Mouse (Mus musculus): Measurements from ENCODE around the gene Scfd2.

The Scfd2 gene

DNA sequence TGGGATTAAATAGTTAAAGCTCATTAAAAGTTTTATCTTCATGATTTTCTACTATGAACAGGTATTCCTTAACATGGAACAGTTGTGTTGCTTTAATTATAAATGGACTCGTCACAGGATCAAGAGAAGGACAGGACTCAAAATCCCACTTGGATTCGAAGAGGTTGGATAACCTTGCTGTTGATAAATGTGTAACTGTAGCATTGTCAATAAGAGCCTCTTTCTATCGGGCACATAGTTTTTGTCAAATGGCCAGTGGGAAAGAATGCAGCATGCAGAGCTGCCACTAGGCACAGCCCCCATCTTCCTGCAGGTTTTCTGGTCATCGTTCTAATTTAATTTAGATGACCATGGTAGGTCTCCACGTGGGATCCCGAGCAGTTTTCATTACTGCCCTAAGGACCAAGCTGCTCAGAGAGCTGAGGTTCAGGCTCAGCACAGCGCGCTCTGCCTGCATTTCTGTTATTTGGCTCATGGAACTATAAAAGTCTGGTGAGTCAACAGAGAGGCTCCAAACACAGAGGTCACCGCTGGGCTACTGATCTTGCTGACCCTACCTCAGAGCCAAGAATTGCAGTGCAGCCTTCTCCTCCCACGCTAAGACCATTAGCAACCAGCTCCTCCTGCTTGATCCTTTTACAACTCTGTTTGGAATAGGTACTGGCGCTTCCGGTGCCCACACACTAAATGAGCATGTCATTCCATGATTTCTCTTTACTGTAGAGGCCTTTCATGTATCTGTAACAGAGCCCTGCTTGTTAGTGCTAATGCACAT, 215.9 kb downstream of the Scfd2 start:
- TF ChIP-seq GATA4 (IDR thresholded peaks at IDR 0.05; ENCODE audit: insufficient replicate concordance, low read length) = no peak

DNA sequence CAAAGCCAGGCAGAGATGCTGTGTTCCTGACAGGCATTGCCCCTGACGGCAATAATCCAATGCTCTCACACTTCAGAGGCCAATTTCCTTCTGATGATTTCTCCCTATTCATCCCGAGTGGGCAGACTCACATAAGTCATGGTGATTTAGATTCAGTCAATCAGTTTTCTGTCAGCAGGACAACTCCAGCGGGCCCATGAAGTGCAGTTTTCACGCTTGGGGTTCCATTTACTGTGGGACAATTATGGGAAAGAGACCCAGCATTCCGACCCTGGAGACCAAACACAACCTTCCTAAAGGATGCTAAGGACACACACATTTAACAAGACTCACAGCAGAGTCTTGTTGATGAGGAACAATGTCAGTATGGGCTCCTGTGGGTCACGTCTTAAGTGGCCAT, 217.1 kb downstream of the Scfd2 start:
- no peak for TF ChIP-seq GATA4 (IDR thresholded peaks at IDR 0.05; ENCODE audit: insufficient replicate concordance, low read length)

DNA sequence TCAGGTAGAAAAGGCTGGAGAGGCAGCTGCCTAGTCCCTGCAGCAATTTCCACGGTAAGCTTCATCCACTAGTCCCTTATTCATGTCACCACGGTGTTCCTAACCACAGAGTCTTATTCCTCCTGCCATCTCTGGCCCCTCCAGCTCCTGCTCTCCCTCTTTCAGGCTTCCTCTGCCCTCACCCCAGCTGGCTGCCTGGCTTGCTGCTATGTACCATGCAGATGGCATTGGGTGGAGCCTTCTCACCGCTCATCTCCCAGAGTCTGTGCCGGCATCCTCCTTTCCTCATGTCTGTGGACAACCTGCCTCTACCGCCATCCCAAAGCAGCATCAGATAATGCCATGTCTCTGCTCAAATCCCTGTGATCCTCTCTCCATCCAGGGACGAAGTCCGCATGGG, 218.0 kb downstream of the Scfd2 start:
- no peak for TF ChIP-seq GATA4 (IDR thresholded peaks at IDR 0.05; ENCODE audit: insufficient replicate concordance, low read length)

DNA sequence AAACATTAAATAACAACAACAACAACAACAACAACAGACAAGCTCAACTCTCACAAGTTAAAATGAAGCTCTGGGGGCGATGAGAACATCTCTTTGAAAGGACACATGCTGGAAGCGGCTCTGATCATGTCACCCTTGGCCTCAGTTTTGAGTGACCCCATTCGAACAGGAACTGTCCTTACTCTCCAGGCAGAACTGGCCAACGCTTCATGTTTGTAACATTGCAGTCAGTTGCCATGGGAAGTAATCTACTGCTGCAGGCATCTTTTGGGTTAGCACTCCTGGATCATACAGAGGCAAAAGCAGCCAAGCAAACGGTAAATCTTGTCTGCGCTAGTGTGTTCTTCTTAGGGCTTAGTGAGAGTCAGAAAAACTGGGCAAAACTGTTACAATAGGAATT, 219.7 kb downstream of the Scfd2 start:
- no peak for TF ChIP-seq GATA4 (IDR thresholded peaks at IDR 0.05; ENCODE audit: insufficient replicate concordance, low read length)

DNA sequence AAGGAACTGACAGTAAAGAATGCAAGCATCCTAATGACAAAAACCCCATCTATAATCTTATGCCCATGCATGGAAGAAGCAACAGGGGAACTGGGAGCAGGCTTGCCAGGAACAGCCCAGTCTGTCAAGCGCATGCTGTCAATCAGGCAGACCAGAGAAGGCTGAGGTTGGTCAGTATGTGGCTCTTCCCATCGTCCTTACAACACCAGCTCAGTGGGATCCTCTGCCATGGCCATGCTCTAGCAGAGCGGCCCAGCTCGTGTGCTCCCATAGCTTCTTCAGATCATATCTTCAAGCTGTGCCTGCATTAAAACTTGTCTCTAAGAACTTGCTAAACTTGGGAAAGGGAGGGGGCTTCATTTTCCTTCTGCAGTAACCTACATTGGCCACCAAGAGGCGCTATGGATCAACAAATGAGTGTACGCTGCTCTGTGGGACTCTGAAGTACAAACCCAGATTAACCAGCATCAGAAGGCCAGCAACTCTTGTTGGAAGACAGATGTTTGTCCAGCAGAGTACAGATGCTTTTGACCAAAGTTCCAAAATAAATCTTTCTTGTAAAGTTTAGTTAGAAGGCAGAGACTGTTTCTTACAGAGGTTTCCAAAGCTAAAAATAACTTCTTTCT, 220.2 kb downstream of the Scfd2 start:
- no peak for TF ChIP-seq GATA4 (IDR thresholded peaks at IDR 0.05; ENCODE audit: insufficient replicate concordance, low read length)

DNA sequence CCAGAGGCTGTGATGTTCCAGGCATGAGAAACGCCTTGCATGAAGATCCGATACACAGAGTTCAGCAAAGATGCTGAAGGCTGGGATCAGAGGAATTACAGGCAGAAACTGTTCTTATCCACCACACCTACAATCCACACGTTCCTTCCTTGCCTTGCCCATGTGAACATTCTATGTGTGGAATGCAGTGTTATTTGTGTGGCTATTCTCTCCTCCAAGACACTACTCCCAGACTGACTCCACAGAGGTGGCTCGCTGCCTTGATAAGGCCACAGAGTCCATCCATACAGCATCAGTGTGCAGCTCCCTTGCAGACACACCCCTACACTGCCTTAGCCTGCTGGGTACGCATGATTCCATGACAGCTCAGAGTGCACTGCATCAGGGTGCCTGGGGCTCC, 221.5 kb downstream of the Scfd2 start:
- TF ChIP-seq GATA4 (IDR thresholded peaks at IDR 0.05; ENCODE audit: insufficient replicate concordance, low read length) = no peak

DNA sequence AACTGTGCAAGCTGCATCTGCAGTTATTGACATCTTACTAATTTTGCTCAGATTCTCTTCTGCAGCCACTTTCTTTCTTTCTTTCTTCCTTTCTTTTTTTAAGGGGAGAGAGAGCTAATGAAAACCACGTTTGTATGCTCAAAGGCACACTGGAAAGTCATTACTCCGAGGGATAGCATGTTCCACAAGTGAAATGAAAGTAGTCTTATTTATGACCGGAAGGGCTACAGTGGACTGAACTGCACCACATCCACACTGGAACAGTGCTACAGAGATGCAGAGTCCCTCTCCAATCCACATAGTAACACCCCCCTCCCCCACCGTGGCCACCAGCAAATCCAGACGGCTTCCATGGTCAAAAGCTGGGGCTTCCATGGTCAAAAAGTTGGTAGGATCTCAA, 224.3 kb downstream of the Scfd2 start:
- no peak for TF ChIP-seq GATA4 (IDR thresholded peaks at IDR 0.05; ENCODE audit: insufficient replicate concordance, low read length)

DNA sequence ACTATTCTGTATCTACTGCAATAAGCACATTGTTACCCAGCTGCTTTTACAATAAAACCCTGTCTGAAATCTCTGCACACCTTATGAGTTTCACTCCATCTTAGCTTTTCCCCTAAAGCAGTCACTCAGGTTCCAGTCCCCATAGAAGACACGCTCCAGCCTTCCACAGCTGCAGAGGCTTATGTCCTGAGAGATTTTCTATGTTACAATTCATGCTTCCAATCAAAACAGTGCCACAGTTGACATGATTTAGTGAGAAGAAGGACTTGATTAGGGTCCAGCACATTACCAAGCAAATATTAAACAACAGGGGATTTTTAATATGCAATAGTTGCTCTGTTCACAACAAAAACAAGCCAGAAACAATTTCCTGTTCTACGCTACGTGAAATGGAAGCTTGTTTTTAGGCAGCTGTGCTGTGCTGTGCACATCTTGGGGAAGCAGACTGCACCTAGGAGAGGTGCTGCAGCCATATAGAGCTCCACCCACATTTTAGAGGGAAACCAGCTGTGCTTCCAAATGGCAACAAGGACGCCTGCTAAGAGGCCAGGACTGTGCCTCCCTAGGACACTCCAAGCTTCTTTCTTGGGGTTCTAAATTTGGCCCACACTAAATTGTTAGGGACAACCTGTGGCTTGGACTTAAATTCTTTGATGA, 225.9 kb downstream of the Scfd2 start:
- no peak for TF ChIP-seq GATA4 (IDR thresholded peaks at IDR 0.05; ENCODE audit: insufficient replicate concordance, low read length)

DNA sequence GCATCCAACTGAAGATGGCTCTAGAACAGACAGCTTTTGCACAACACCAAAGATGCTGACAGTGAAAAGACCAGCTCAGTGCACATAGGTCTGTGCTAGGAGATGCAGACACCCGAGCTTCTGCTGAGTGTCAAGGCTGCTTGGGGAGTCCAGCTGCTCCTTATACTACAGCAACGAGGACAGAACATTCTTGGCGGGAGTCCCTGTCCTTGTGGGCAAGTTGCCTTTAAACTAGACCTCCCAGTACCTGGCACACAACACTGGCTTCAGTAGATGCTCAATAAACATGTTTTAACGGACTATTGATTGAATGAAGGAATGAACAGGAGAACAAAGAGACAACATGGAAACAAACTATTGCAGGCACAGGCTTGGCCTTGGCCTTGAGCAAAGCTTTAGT, 226.8 kb downstream of the Scfd2 start:
- TF ChIP-seq GATA4 (IDR thresholded peaks at IDR 0.05; ENCODE audit: insufficient replicate concordance, low read length) = no peak

DNA sequence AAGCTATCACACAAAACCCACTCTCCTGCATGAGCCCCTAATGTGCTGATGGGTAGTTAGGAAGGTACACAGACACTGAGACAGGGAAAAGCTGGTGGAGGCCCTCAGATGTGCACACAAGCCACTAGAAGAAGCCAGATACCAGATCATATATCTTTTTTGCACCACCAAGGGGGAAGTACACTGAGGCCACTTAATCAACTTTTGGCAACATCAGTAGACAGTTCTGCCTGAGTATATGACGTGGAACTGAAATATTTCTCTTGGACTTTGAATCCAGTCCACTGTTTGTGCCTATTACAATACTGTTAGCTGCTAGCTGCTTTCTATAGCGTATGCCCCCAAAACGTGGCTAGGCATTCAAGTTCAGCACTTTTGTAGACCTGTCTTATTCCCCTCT, 229.2 kb downstream of the Scfd2 start:
- no peak for TF ChIP-seq GATA4 (IDR thresholded peaks at IDR 0.05; ENCODE audit: insufficient replicate concordance, low read length)

DNA sequence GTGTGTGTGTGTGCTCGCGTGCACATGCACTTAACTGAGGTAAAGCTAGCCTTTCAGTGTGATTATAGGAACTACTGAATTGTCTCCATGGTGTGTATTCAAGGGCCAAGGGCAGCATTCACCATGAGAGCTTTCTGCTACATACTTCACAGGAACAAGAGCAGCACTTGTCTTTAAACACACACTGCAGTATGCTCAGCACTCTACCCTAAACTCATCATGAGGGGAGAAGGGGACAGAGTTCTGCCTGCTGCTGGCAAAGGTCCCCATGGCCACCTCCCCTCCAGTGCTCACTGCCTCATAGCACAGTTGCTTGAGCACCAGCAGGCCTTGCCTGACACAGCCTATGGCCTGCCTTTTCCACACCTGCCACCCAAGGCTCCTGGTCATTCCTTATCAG, 230.1 kb downstream of the Scfd2 start:
- no peak for TF ChIP-seq GATA4 (IDR thresholded peaks at IDR 0.05; ENCODE audit: insufficient replicate concordance, low read length)

DNA sequence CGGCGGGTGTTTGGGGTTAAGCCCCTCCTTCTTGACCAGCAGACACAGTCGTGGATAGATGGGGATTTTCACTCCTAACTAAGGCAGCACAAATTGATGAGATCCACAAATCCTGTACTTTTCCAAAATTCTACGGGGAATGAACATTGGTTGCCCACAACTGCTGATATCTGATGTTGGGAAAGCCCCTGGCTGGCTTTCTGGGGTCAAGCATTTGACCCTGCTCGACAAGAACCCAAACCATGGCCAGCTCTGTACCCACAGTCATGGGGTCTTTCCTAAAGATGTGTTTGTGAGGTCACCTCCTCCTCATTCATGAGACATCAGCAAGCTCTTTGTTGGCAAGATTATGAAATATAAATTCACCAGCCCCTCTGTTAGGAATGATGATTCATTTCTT, 230.6 kb downstream of the Scfd2 start:
- no peak for TF ChIP-seq GATA4 (IDR thresholded peaks at IDR 0.05; ENCODE audit: insufficient replicate concordance, low read length)

DNA sequence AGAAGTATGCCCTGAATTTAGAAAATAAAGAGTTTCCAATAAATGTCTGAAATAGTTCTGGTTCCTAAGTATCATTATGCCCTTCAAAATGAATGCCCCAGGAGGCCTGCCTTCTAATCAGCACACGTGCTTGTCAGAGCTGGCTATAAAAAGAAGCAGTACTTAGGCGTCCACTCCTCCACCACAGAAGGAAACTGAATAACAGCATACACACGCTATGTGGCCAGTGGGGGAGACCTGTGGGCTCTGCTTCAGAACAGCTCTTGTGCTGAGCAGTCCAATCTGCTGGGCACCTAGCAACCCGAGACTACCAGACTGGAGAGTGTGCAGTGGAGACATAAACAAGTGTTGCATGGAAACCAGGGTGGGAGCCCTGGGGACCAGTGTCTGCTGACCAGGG, 231.4 kb downstream of the Scfd2 start:
- TF ChIP-seq GATA4 (IDR thresholded peaks at IDR 0.05; ENCODE audit: insufficient replicate concordance, low read length) = no peak

DNA sequence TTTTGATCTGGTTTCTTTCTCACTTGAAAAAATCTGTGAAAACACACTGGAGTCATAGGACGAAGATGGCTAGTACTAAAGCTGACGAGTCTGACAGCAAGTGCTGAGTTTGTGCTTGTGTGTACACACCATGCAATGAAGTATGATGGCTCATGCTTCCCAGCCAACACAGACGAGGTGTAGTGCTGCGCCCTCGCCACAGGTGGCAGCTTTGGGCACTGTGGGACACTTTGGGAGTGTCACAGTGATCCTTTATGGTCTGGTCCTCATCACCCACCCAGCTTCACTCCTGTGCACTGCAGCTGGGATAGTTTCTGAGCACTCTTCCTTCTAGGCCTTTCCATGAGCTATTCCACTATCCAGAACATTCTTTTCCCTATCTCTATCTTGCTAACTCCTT, 234.4 kb downstream of the Scfd2 start:
- no peak for TF ChIP-seq GATA4 (IDR thresholded peaks at IDR 0.05; ENCODE audit: insufficient replicate concordance, low read length)

DNA sequence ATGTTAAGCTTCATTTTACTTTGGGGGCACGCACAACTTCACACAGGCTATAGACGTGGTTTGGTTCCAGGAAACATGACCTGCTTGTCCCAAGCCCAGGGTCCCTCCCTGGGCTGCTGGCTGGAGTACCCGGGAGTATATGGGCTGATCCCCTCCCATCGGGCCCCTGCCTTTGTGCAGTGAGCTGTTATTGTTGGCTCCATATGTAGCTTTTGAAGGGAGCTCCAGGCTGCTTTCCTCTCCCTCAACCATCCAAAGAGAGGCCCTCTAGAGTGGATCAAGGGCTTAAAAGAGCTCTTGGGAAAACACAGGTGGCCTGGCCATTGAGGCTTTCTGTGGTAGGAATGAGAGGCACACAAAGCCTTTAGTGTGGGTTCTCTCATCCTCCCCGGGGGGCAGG, 235.5 kb downstream of the Scfd2 start:
- no peak for TF ChIP-seq GATA4 (IDR thresholded peaks at IDR 0.05; ENCODE audit: insufficient replicate concordance, low read length)

DNA sequence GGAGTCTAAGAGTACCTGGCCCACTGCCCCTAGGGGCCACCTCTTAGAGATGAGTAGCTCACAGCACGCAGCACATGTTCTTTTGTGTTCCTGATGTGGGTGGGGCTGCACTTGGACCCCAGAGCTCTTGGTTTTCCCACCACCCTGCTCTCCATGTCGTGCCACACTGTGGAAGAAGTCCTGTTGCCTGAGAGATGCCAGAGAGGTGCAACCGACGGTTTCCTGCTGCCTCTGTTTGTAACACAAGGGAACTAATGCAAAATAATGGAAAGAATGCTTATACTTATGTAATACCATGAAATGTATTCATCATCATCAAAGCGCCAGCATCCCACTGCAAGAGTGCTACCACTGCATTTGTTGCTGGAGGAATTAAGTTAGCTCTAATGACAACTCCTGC, 238.0 kb downstream of the Scfd2 start:
- TF ChIP-seq GATA4 (IDR thresholded peaks at IDR 0.05; ENCODE audit: insufficient replicate concordance, low read length) = no peak

Measured in liver, adult (tissue).